9 mouse cellular contexts compared by ENCODE assay signal in the genomic region with DNA sequence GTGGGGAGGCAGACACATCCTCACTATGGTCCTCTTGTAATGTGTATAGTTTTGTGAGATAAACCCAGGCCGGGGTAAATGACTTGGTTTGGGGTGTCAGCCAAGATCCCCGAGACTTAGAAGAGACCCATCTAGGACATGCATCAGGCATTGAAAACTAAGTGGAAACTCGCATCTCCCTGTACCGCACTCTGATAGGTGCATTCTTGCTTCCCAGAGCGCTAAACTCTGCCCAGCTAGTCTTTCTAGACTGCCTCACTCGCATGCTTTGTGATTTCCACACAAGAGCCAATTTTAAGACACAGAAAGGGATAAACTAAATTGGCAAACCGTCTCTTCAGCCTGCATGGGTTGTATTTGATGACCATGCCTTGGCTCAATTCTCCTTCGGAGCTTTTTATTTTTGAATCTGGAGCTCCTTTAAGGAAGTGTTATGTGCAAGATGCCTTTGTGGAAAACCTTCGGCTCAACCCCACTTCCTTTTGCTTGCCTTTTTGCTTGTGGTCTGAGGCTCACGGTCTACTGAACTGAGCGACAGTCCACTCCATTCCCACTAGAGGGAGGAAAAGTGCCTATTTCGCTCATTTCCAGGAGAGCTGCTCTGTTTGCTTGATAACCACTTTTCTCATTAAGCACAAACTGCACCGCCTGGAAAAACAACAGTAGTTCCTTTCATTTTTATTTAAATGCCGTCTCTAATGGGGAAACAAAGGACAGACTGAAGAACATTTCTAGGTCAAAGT. TPM values are rescaled to one million over a fixed set of nuclear protein-coding genes. Genes with fewer than 3 reads are reported as not detected.
DNase-seq lines count a peak whose midpoint lies in the region; ATAC-seq and TF ChIP-seq lines count a peak whose summit lies in the region.
"Had no signal": no experiment of that assay in that cellular context is flagged by ENCODE, and none has a peak within 500 bp of the region (broad histone marks: within the 10 kb centered on the region; RNA-seq: fewer than 3 reads in every experiment).

No protein-coding gene starts in this region.

- intact Hi-C loops in gastrocnemius, adult 2 months (cut with DNase I) = no loop called here

- no peaks in the 10 kb centered on the region for H3K27me3 ChIP-seq in liver, postnatal 0 days (ENCODE audit: insufficient read depth, low read length)
- H3K27me3 ChIP-seq: stomach, embryonic 15.5 days had no signal

- no peaks in the 10 kb centered on the region for H3K36me3 ChIP-seq in liver, postnatal 0 days (replicated peaks; ENCODE audit: insufficient read depth, low read length)
- H3K36me3 ChIP-seq: stomach, embryonic 15.5 days had no signal

- peak; percentile 43; the same call in 1 of the 2 replicates for ATAC-seq in liver, postnatal 0 days

- no peak overlapping the region for H3K9ac ChIP-seq in liver, postnatal 0 days (replicated peaks)
- H3K9ac ChIP-seq: stomach, embryonic 15.5 days had no signal

- no peak for TF ChIP-seq EP300 in liver, postnatal 0 days (IDR thresholded peaks at IDR 0.05; ENCODE audit: low read depth)

- H3K4me2 ChIP-seq in liver, postnatal 0 days (ENCODE audit: low read depth, low read length) = 0 out of 2 replicates have a peak overlapping the region, but pooled peaks have one; percentile 5
- H3K4me2 ChIP-seq: stomach, embryonic 15.5 days had no signal

- TF ChIP-seq CTCF in gastrocnemius, adult 2 months (IDR thresholded peaks at IDR 0.05) = peak; percentile 56
- TF ChIP-seq CTCF in brain, embryonic 14.5 days (IDR thresholded peaks at IDR 0.05; ENCODE audit: borderline replicate concordance, extremely low read depth, insufficient read depth, insufficient read length) = peak; percentile 72; the same call in 1 of the 2 replicates
- TF ChIP-seq CTCF in liver, postnatal 0 days (IDR thresholded peaks at IDR 0.05; ENCODE audit: low read depth) = peak; percentile 71

- H3K27ac ChIP-seq in gastrocnemius, adult 2 months = peak overlapping the region; percentile 9; the same call in 1 of the 2 replicates
- H3K27ac ChIP-seq in liver, postnatal 0 days (ENCODE audit: low read depth) = no peak overlapping the region
- H3K27ac ChIP-seq: stomach, embryonic 15.5 days had no signal

- peak; percentile 21 for DNase-seq in gastrocnemius, adult 2 months
- DNase-seq in gastrocnemius, postnatal 10 days = no peak
- DNase-seq in brain, embryonic 14.5 days (ENCODE audit: low read depth) = peak; percentile 91
- peak; percentile 27 to 45 for DNase-seq in frontal cortex, postnatal 14 days (ENCODE audit: low spot score in 2 of 2)
- DNase-seq in kidney, postnatal 14 days = peak; percentile 64
- DNase-seq in liver, postnatal 0 days = no peak
- peak; percentile 91 for DNase-seq in retina, postnatal 1 day
- no peak for DNase-seq in spleen, adult 12 weeks (ENCODE audit: low spot score)

- TF ChIP-seq POLR2A in brain, embryonic 14.5 days (IDR thresholded peaks at IDR 0.05; ENCODE audit: borderline replicate concordance, extremely low read depth, insufficient read depth, insufficient read length, poor library complexity, severe bottlenecking) = no peak

- H3K4me1 ChIP-seq in liver, postnatal 0 days (ENCODE audit: insufficient read depth) = peaks cover 6% of the 10 kb centered on the region; the same call in 1 of the 2 replicates
- H3K4me1 ChIP-seq: stomach, embryonic 15.5 days had no signal

- peak overlapping the region; percentile 33; the same call in 1 of the 2 replicates for H3K4me3 ChIP-seq in gastrocnemius, adult 2 months
- no peak overlapping the region for H3K4me3 ChIP-seq in liver, postnatal 0 days (ENCODE audit: low read depth, low read length)
- H3K4me3 ChIP-seq: stomach, embryonic 15.5 days had no signal

- WGBS in liver, postnatal 0 days (ENCODE audit: insufficient replicate concordance) = 48% methylated on average over 14 of the region's 14 CpGs

- H3K9me3 ChIP-seq in liver, postnatal 0 days (ENCODE audit: low read length) = no peaks in the 10 kb centered on the region
- H3K9me3 ChIP-seq: stomach, embryonic 15.5 days had no signal

RNA-seq across cellular contexts. Expression of gene Cmpk2, which starts 19.0 kb away (rescaled TPM):
- total RNA-seq in gastrocnemius, adult 2 months (2021) = 1 to 10 TPM in 1 of 2 experiments, under 1 TPM in 1; 0.97 to 1.8 TPM
- 1 to 10 TPM; 3.5 to 4.3 TPM for total RNA-seq in gastrocnemius, postnatal 10 days (2021)
- 6.9 and 8.4 TPM in 2 replicates for polyA plus RNA-seq in brain, embryonic 14.5 days (2012; rRNA removed)
- 12.8 and 14.2 TPM in 2 replicates for polyA plus RNA-seq in liver, postnatal 0 days (2015; fragmentation: Nextera tagmentation; extraction: Ambion mirVana)

RNA-seq across cellular contexts. Expression of gene Rsad2, which starts 31.8 kb away (rescaled TPM):
- total RNA-seq in gastrocnemius, adult 2 months (2021) = under 1 TPM; 0.46 to 0.53 TPM
- total RNA-seq in gastrocnemius, postnatal 10 days (2021) = 1 to 10 TPM in 1 of 2 experiments, under 1 TPM in 1; 0.92 to 1.4 TPM
- 0.05 and 0.26 TPM in 2 replicates for polyA plus RNA-seq in brain, embryonic 14.5 days (2012; rRNA removed)
- 52.5 and 62.2 TPM in 2 replicates for polyA plus RNA-seq in liver, postnatal 0 days (2015; fragmentation: Nextera tagmentation; extraction: Ambion mirVana)

Comparison
In these comparisons a context has a peak if more than half of its experiments do, and no peak if none do; other contexts are left out.
1. DNase-seq: peak in gastrocnemius, adult 2 months (single experiment), brain, embryonic 14.5 days (single experiment), frontal cortex, postnatal 14 days (2 of 2), kidney, postnatal 14 days (single experiment) and retina, postnatal 1 day (single experiment); none in gastrocnemius, postnatal 10 days (single experiment), liver, postnatal 0 days (single experiment) and spleen, adult 12 weeks (single experiment).
2. Peak in every context shown above with its lines, with median percentiles within 50 percentile points of each other: CTCF ChIP-seq.